Mouse (Mus musculus): ENCODE data around the gene Txndc12. TPM values are rescaled to one million over a fixed set of nuclear protein-coding genes. Genes with fewer than 3 reads are reported as not detected.

Txndc12 gene
- polyA plus RNA-seq (2012; rRNA removed) (65.2 and 76.3 TPM in 2 replicates), polyA plus RNA-seq (2014; fragmentation: Nextera tagmentation; extraction: Ambion mirVana) (105 and 116 TPM in 2 replicates)

GRCm38 (mm10) chr4:108834115-108834970, at the start of gene Txndc12:
TSS of gene Txndc12 (plus strand) at chr4:108834601.
- Histone ChIP-seq H3K4me2 (replicated peaks; ENCODE audit: low read depth, low read length, severe bottlenecking) (peak within 1 kb of the TSS; percentile 81), H3K9ac (ENCODE audit: low read depth, low read length, severe bottlenecking) (peak within 1 kb of the TSS; percentile 99), H3K36me3 (ENCODE audit: control insufficient read depth, insufficient read depth, low read length) (peaks cover 10% of the 10 kb centered on the region; the same call in 1 of the 2 replicates), H3K27me3 (ENCODE audit: control insufficient read depth, insufficient read depth, low read length) (no peaks in the 10 kb centered on the region), H3K27ac (replicated peaks; ENCODE audit: low read depth, low read length) (peak within 1 kb of the TSS; percentile 97), H3K4me3 (replicated peaks; ENCODE audit: low read length) (peak within 1 kb of the TSS; percentile 97), H3K4me1 (ENCODE audit: control insufficient read depth, insufficient read depth, low read length) (peaks cover 12% of the 10 kb centered on the region), H3K9me3 (ENCODE audit: control insufficient read depth, low read length) (no peaks in the 10 kb centered on the region)
- peak; percentile 91 for DNase-seq (ENCODE audit: low spot score)
- ATAC-seq (ENCODE audit: low FRiP score, low read depth): peak; percentile 83
- under 1% methylated on average over 34 of the region's 34 CpGs for WGBS
- TF ChIP-seq POLR2A (IDR thresholded peaks at IDR 0.05; ENCODE audit: borderline replicate concordance, extremely low read depth, insufficient read depth, insufficient read length): peak; percentile 73; the same call in 1 of the 2 replicates

DNA sequence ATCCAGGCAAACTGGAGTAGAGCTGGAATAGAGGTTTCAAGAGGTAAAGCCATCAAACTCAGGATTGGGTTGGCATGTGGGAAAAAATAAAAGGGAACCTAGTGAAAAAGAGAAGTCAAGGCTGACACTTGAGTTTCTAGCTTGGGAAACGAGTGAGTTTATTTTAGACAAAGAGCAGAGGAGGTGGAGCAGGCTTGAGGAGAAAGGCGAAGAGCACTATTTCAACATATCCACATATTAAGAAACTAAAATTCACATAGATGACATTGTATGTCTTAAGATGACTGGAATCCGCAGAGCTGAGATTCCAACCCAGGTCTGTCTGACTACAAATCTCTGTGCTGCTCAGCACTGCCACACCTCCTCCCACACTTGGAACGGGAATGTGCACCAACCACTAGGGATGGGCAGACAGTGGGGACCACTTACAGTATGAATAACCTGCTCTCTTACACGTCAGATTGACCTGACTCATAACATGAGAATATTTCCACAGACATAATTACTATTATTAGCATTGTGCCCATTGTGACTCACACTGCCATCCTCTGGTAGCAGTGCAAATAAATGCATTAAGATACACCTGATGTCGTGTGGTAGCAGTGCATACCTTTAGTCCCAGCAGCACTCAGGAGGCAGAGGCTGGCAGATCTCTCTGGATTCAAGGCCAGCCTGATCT, 45.0 kb upstream of the Txndc12 start:
- H3K4me2 ChIP-seq (replicated peaks; ENCODE audit: low read depth, low read length, severe bottlenecking): no peak overlapping the region
- no peaks in the 10 kb centered on the region for H3K4me1 ChIP-seq (ENCODE audit: control insufficient read depth, insufficient read depth, low read length)
- no peaks in the 10 kb centered on the region for H3K9me3 ChIP-seq (ENCODE audit: control insufficient read depth, low read length)
- DNase-seq (ENCODE audit: low spot score) (no peak), ATAC-seq (ENCODE audit: low FRiP score, low read depth) (no peak)
- WGBS: 83% methylated on average over 6 of the region's 6 CpGs
- no peak overlapping the region for H3K4me3 ChIP-seq (replicated peaks; ENCODE audit: low read length)
- no peaks in the 10 kb centered on the region for H3K27me3 ChIP-seq (ENCODE audit: control insufficient read depth, insufficient read depth, low read length)
- no peak for TF ChIP-seq POLR2A (IDR thresholded peaks at IDR 0.05; ENCODE audit: borderline replicate concordance, extremely low read depth, insufficient read depth, insufficient read length)
- no peak overlapping the region for H3K27ac ChIP-seq (replicated peaks; ENCODE audit: low read depth, low read length)
- H3K36me3 ChIP-seq (ENCODE audit: control insufficient read depth, insufficient read depth, low read length): no peaks in the 10 kb centered on the region
- no peak overlapping the region for H3K9ac ChIP-seq (ENCODE audit: low read depth, low read length, severe bottlenecking)

DNA sequence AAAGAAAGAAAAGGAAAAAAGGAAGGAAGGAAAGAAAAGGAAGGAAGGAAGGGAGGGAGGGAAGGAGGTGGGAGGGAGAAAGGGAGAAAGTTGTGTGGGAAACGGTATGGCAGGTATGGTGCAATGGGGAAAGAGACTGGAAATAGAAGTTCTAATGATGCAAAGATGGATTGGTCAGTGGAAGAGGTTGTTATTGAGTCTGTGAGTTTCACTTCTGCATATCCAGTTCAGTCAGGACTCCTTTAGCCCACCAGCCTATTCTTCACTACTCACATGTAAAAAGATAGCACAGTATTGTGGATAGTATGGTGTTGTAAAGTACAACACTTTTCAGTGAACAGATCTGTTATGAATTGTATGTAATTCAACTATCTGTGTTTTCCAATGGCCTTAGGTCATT, 43.9 kb upstream of the Txndc12 start:
- Histone ChIP-seq H3K27ac (replicated peaks; ENCODE audit: low read depth, low read length) (no peak overlapping the region), H3K4me1 (ENCODE audit: control insufficient read depth, insufficient read depth, low read length) (no peaks in the 10 kb centered on the region), H3K36me3 (ENCODE audit: control insufficient read depth, insufficient read depth, low read length) (no peaks in the 10 kb centered on the region), H3K9ac (ENCODE audit: low read depth, low read length, severe bottlenecking) (no peak overlapping the region), H3K9me3 (ENCODE audit: control insufficient read depth, low read length) (no peaks in the 10 kb centered on the region), H3K4me2 (replicated peaks; ENCODE audit: low read depth, low read length, severe bottlenecking) (no peak overlapping the region), H3K27me3 (ENCODE audit: control insufficient read depth, insufficient read depth, low read length) (no peaks in the 10 kb centered on the region), H3K4me3 (replicated peaks; ENCODE audit: low read length) (no peak overlapping the region)
- DNase-seq (ENCODE audit: low spot score) (no peak), ATAC-seq (ENCODE audit: low FRiP score, low read depth) (no peak)
- 68% methylated on average over 1 of the region's 1 CpGs for WGBS
- TF ChIP-seq POLR2A (IDR thresholded peaks at IDR 0.05; ENCODE audit: borderline replicate concordance, extremely low read depth, insufficient read depth, insufficient read length): no peak

GRCm38 (mm10) chr4:108793941-108794340, 40.5 kb upstream of the Txndc12 start:
- Histone ChIP-seq H3K4me1 (ENCODE audit: control insufficient read depth, insufficient read depth, low read length) (no peaks in the 10 kb centered on the region), H3K27me3 (ENCODE audit: control insufficient read depth, insufficient read depth, low read length) (no peaks in the 10 kb centered on the region), H3K27ac (replicated peaks; ENCODE audit: low read depth, low read length) (no peak overlapping the region), H3K4me3 (replicated peaks; ENCODE audit: low read length) (no peak overlapping the region), H3K9ac (ENCODE audit: low read depth, low read length, severe bottlenecking) (no peak overlapping the region), H3K9me3 (ENCODE audit: control insufficient read depth, low read length) (no peaks in the 10 kb centered on the region), H3K36me3 (ENCODE audit: control insufficient read depth, insufficient read depth, low read length) (no peaks in the 10 kb centered on the region), H3K4me2 (replicated peaks; ENCODE audit: low read depth, low read length, severe bottlenecking) (no peak overlapping the region)
- 58% methylated on average over 1 of the region's 1 CpGs for WGBS
- ATAC-seq (ENCODE audit: low FRiP score, low read depth): no peak
- DNase-seq (ENCODE audit: low spot score): no peak
- TF ChIP-seq POLR2A (IDR thresholded peaks at IDR 0.05; ENCODE audit: borderline replicate concordance, extremely low read depth, insufficient read depth, insufficient read length): no peak

- Histone ChIP-seq H3K4me3 (replicated peaks; ENCODE audit: low read length) (no peak overlapping the region), H3K9ac (ENCODE audit: low read depth, low read length, severe bottlenecking) (no peak overlapping the region), H3K36me3 (ENCODE audit: control insufficient read depth, insufficient read depth, low read length) (no peaks in the 10 kb centered on the region), H3K9me3 (ENCODE audit: control insufficient read depth, low read length) (no peaks in the 10 kb centered on the region), H3K27me3 (ENCODE audit: control insufficient read depth, insufficient read depth, low read length) (no peaks in the 10 kb centered on the region), H3K27ac (replicated peaks; ENCODE audit: low read depth, low read length) (no peak overlapping the region), H3K4me2 (replicated peaks; ENCODE audit: low read depth, low read length, severe bottlenecking) (no peak overlapping the region), H3K4me1 (ENCODE audit: control insufficient read depth, insufficient read depth, low read length) (no peaks in the 10 kb centered on the region)
- DNase-seq (ENCODE audit: low spot score): no peak
- no peak for ATAC-seq (ENCODE audit: low FRiP score, low read depth)
- no peak for TF ChIP-seq POLR2A (IDR thresholded peaks at IDR 0.05; ENCODE audit: borderline replicate concordance, extremely low read depth, insufficient read depth, insufficient read length)
- 24% methylated on average over 4 of the region's 4 CpGs for WGBS
Observed at GRCm38 (mm10) chr4:108796701-108797100, 37.7 kb upstream of the Txndc12 start.
